Mouse (Mus musculus) adrenal gland, adult (tissue): Measurements from ENCODE around the gene Nat8f1.
"Not testable (repeated sequence)": the region's sequence is repeated elsewhere in the genome, so short reads cannot be mapped to it uniquely, and the experiment has no call there.

Experiments used
- DNase-seq, 2 experiments: peaks; one replicate each; pipeline ENCODE4 v3.0.0; 2022 to 2023; ENCODE audit warnings: low spot score in 1 of 2; ENCODE audit not compliant: inconsistent age in 2 of 2

Gene Nat8f1

DNA sequence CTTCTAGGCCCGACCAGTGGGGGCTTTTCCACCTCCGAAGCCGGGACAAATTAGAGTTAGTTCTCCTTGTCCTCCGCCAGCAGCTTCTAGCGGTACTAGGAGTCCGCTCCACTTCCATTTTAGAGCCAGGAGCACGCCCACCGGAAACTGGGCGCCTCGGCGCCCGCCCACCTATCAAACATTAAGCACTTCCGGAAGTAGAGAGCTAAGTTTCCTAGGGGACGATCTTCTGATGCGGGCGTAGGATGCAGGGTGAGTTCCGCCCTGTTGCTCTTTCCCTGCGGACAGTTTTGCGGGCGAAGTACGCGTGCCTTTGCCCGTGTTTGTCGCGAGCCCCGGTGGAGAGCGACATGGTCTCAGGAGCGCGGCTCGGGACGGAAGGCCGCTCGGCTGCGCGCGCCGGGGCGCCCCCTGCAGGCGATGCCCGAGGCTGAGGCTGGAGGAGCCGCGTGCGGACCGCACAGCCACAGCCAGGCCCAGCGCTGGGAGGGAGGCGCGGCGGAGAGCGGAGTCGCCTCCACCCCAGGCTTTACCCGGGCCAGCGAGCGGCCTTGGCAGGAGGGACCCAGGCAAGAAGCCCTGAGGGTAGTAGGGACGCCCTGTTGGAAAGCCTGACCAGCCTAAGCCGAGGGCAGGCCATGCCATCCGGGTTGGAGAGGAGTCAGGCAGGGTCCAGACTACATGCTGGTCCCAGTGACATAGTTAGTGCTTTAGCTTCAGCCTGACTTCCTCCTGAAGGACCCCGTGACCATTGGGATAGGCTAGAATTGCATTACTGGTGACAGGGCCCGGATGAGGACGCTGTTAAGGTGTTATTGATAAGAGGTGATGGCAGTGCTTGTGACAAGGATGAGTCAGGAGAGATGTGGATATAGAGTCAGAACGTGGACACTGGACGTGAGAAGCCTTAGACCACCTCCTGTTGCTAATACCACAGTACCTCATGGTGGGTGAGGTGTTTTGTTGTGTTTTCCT lies at the start of gene Nat8f1:
TSS of gene Nat8f1 (minus strand) at position 149 of the 975 bp plus-strand sequence.
- DNase-seq = peak; percentile 93 to 98

DNA sequence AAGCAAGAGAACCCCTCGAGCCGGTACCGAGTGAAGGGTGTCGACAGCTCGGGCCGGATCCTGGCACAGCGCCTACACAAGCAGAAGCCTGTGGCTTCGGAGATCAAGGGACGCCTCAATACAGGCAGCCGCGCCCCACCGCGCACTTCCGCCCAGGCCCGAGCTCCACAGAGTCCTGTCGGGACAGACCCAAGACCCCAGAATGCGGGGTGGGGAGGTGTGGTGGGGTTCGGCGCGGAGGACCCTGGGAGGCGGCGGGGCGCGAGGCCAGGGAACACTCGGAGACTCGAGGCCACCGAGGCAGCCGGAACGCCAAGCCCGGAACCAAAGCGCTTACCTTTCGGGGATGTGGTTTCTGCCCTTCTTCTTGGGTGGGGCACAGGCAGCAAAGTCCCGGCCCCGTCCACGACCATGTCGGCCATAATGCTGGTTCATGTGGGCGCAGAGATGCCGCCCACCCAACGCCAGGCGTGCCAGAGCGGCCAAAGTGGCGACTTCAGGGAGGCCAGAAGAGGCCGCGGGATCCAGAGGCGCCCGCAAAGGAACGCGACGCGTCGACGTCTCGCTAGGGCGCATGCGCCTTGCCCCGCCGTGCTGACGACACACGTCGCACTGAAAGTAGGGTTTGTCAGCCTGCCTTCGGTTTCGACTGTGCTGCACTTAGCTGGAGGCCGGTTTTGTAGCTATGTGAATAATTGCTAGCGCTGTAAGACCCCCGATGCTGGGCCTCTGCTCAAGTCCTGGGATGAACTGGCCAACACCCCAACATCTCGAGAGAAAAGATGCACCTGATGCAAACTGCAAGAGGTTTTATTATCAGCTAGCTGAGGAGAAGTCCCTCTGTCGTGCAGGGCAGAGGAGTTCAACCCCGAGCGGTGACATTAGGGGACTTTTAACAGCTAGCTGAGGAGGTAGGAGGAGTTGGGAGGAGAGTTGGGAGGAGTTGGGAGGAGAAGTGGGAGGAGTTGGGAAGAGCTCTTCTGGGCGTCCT lies 45.9 kb upstream of the Nat8f1 start, which contains the start of gene Dusp11:
TSS of gene Dusp11 (minus strand) at position 567 of the 991 bp plus-strand sequence.
- DNase-seq = peak; percentile 95 to 98

DNA sequence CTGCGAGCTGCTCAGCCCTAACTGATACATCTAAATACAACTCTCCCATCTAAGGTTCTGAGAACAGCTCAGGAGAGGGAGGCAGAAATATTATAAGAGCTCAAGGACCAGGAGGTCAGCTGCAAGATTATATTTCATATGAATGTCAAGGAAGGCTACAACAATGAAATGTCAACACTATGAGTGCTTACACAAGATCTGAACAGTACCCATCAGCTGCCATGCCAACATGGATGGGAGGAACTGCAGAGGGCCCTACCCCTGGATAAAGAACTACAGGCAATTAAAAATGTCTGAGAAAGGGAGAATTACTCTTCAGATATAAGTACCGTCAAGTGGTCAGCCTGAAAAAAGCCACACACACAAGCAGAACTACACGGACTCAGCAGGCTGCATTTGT lies 42.1 kb upstream of the Nat8f1 start:
- peak in 1 of 2 experiments; percentile 68 for DNase-seq

DNA sequence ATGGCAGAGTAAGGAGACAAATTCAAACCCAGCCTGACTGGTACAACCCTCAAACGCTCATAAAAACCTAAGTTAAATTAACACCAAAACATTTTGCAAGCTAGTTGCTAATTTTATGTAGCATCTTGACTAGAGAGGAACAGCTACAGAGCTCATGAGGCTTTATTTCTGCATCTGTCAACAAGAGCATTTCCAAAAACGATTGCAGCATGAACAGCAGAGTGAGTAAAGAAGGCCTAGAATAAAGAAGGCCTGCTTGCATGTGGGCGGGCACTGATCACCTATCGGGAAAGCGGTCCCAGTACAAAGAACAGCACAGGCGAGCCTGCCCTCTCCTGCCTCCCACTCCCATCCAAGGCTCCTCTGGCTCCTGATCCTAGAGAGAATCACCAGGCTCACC lies 33.1 kb upstream of the Nat8f1 start:
- DNase-seq = no peak

DNA sequence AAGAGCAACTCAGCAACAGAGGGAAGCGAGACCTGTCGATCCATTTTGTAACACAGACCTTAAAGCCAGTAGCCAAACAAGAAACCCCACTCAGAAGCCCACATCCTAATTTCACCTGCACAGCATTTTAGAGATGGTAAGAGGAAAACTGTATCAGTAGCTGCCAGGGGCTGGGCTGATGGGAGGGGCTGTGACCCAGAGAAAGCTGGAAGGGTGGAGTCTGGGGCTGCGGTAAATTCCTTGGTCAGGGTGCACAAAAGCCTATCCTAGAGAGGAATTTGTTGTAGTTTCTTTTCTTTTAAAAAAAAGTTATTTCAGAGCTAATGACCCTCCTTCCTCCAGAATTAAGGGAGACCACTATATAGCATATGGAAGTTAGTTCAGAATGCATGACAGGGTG lies 27.0 kb upstream of the Nat8f1 start:
- no peak for DNase-seq

DNA sequence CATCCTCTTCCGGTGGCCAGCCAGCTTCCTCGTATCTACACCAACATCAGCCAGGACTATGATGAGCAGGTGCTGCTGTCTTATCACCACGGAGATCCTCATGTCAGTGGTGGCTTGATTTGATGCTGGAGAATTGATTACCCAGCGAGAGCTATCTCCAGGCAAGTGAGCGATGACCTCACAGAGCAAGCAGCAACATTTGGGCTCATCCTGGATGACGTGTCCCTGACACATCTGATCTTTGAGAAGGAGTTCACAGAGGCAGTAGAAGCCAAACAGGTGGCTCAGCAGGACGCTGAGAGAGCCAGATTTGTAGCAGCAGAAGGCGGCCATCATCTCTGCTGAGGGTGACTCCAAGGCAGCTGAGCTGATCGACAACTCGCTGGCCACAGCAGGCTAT lies 23.2 kb upstream of the Nat8f1 start:
- peak in 1 of 2 experiments; percentile 58 for DNase-seq

DNA sequence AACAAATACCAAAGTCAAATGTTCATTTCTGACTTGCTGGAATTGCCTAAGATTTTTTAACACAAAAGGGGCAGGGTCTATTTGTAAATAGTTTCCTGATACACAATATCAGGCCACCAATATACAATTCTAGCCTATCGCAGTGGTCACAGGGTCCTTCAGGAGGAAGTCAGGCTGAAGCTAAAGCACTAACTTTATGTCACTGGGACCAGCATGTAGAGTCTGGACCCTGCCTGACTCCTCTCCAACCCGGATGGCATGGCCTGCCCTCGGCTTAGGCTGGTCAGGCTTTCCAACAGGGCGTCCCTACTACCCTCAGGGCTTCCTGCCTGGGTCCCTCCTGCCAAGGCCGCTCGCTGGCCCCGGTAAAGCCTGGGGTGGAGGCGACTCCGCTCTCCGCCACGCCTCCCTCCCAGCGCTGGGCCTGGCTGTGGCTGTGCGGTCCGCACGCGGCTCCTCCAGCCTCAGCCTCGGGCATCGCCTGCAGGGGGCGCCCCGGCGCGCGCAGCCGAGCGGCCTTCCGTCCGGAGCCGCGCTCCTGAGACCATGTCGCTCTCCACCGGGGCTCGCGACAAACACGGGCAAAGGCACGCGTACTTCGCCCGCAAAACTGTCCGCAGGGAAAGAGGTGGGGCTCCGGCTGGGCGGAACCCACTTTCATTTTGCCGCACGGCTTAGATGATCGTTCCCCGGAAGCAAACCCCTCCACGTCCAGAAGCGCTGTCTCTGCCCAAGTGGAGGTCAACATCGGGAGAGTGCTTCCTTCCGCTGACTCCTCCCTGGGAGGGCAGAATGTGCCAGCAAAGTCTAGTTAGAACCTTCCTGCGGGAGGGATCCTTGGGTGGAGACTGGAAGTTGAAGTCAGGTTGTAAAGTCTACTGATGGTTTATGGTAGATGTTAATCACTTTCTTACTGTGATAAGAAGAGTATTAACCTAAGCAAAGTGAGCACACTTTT lies 21.3 kb upstream of the Nat8f1 start:
- peak; percentile 94 to 98 for DNase-seq

DNA sequence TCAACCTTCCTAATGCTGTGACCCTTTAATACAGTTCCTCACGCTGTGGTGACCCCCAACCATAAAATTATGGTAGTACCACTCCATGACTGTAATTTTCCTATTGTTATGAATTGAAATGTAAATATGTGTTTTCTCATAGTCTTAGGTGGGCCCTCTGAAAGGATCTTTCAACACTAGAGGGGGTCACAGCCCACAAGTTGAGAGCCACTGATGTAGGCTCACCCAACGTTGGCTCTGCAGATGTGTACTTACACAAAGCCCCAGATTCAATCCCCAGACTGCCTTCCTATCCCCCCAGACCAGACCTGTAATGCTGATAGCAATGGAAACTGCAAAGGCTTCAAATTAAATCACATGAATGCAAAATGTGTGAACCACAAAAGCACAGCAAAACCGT lies 20.2 kb upstream of the Nat8f1 start:
- no peak for DNase-seq

DNA sequence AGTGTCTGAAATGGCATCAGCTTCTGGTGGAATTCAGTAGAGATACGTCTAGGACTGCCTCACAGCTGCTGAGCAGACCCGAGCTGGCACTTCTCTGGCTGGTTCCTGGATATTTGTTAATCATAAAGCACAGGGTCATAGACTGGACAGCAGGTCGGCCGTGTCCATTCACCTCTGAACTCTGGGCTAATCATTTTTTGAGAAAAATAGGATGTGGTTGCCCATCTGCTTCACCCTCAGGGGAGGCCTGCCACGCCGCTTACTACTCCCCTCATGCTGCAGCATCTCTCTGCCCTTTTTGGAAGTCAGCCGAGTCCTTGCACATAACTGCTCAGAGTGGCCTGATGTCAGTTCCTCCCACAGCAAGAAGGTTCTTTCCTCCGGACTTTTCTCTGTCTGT lies 18.6 kb upstream of the Nat8f1 start:
- DNase-seq = no peak

DNA sequence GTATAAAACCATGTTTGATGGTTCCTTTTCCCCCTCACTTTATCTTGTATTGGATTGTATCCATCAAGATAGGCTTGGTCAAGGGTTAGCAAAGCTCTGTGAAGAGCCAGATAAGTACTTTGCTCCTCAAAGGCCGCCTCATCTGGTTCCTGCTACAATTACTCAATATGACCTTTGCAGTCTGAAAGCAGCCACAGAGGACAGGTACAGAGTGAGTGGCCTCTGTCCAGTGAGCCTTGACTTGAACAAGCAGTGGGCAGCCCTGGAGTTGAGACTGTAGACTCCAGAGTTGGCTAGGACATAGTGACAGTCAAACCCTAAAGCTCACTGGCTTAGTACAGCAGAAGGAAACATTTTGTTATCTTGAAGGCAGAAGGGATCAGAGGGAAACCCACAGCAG lies 13.8 kb upstream of the Nat8f1 start:
- DNase-seq = no peak

DNA sequence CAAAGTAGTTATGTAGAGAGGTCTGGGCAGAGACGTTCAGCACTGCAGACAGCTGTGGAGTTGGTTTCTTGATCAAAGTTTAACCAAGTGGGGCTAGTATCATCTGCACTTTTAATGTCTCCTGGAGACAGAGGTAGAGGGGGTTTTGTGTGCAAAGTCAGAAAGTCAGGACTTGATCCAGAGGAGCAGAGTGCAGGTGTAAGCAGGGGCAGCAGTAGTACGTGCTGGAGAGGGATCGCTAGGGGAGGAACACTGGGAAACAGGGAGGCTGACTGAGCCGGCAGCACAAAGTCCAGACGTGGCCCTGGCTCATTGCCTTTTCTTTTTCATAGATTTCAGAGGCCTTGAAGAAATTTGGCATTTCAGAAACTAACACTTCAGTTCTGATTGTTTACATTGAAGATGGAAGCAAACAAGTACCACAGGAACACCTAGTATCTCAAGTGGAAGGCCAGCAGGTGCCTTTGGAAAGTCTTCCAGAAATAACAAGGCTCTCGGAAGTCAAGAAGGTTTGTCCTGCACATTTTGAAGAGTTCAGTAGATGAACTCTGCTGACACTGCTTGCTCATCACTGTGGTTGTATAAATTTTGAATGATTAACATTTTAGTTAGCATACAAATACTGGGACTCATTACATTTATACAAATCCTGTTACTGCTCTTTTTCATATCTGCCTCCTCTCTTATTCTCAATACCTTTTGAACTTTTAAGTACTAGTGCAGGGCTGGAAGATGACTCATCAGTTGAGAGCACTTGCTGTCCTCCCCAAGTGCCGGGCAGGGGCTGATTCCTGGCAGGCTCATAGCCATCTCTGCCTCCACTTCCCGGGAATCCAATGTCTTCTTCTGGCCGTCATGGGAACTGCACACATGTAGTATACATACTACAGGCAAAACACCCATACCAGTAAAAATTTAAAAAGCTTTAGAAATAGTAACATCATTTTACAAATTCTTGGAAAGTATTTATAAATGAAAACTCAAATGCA lies 12.3 kb upstream of the Nat8f1 start:
- DNase-seq = peak in 1 of 2 experiments; percentile 65

DNA sequence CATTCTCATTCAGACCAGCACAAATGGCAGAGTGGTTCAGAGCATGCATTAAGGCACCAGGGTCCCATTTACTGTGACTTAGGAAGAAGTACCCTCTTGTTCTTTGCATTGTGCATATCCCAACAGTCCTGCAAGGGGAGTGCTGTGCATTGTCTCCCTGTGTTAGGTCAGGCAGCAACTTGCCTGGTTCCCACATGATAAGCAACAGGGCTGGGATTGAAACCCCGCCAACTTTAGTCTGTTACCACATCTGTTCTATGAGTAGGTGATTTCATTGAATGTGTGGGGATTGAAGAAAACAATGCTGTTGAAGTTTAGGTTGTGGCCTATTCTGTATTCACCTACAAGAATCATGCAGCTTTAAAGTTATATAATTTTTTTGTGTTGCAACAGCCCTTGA lies 11.2 kb upstream of the Nat8f1 start:
- peak in 1 of 2 experiments; percentile 74 for DNase-seq

DNA sequence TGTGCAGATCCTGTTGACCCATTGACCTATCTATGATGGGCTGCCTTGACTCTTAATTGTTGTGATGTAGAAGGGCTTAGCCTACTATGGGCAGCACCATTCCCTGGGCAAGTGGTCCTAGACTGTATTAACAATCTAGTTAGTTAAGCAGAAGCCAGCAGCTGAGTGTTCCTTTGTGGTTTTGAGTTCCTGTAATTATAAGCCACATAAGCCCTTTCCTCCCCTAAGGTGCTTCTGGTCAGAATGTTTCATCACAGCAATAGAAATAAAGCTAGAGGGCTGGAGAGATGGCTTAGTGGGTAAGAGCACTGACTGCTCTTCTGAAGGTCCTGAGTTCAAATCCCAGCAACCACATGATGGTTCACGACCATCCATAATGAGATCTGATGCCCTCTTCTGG lies 8.2 kb upstream of the Nat8f1 start:
- no peak for DNase-seq

DNA sequence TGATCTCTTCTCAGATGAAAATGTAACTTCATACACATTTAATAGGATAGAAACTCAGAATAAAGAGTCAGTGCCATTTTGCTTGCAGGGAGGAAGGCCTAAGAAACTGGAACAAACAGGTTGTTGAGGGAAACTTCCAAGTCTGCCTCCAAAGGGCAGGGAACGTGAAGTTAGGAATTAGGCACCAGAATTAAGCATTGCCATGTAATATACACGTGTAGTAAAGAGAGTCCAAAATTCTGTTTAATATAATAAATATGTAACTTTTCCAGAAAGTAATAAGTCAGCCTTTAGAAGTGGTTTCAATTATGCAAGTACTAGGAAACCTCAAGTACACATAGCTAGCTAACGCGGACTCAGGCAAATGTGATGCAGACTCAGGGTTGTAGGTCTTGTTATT lies 3.9 kb upstream of the Nat8f1 start:
- DNase-seq = no peak

DNA sequence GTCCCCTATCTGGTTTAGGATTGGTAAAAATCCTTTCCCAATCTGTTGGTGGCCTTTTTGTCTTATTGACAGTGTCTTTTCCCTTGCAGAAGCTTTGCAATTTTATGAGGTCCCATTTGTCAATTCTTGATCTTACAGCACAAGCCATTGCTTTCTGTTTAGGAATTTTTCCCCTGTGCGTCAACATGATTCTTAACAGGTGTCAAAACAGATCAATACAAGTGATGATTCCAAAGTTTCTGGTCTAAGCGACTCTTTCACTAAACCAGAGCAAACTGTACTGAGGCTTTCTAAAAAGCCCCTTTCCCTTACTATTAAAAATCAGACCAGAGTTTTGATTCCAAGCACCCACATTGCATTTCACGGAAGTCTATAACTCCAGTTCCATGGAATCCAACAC lies 2.9 kb upstream of the Nat8f1 start:
- not testable (repeated sequence) for DNase-seq

DNA sequence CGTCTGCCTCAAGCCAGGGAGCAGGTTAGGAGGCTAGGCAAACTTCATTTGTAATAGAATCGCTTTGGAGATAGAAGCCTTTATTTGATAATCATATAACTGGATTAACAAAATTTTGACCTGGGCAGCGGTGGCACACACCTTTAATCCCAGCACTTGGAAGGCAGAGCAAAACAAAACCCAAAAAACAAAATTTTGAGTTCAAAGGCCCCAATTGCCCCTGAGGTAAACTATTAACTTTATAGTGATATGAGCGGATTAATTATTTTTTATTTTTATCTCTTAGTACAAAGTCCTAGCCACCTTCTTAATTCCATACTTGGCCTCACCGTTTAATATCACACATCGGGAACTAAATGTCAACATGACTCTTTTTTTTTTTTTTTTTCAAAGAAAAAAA lies 1.1 kb upstream of the Nat8f1 start:
- no peak for DNase-seq

DNA sequence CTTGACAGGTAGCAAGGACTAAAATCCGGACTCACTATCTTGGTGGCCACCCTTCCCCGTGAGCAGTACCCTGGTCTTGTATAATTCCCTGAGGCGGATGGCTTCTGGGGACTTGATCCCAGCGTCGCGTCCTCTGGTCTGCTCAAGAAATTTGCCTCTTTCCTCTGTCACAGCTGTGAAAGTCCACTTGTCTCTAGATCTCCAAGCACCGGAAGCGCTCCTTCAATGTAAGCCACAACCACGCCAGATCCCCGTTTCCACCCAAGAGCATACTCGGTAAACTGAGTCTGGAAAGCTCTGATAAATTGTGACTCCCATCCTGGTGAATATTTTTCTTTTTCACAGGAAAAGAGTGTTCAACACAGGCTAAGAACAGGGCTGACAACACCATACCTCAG lies 347 bp downstream of the Nat8f1 start:
- DNase-seq = no peak

DNA sequence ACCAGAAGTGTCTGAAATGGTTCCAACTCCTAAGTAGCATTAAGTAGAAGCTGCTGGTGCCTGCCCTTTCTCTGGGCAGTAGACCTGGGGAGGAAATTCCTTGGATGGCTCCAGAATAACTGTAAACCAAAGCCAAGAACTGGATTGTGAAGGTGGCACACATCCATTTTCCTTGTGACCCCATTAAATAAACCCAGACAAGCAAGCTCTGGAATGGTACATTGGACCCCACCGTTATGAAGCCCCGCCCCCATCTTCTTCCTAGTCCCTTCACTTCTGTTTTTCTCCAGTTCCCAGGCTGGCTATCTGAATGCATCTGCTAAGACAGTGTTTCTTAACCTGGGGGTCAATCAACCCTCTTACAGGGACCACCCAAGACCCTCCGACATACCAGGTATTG lies 3.9 kb downstream of the Nat8f1 start, which contains the start of gene Tprkb:
TSS of gene Tprkb (plus strand) at position 279 of the 400 bp plus-strand sequence.
- no peak for DNase-seq

DNA sequence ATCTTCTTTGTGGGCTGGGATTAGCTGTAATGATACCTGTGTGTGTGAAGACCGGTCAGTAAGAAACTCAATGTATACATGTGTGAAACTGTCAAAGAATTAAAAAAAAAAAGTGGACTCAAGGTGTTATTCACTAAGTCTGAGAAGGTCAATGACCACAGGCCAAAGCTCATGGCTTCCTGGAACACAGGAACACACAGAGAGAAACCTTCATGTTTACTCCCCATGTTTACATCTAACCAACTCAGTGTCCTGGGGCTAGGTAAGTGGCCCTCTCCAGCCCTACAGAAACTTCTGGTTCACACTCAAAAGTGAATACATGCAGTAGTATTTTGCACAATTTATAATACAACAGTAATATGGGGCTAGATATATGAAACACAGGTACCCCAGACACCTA lies 5.8 kb downstream of the Nat8f1 start:
- DNase-seq = no peak
